Mouse (Mus musculus) midbrain, embryonic 13.5 days (tissue): ENCODE measurements around the gene Tmcc3. TPM values are rescaled to one million over a fixed set of nuclear protein-coding genes. Genes with fewer than 3 reads are reported as not detected.

Source experiments
- ATAC-seq: fragments of 200-750 bp; cut with Nextera tagmentation; 2 replicates; pipeline ENCODE4 v1.8.0; 2017; ENCODE audit warnings: mild to moderate bottlenecking, moderate TSS enrichment, moderate library complexity
- H3K27ac ChIP-seq: fragments of 300-500 bp; sonication (generic); 2 replicates; pipeline ENCODE4 v1.5.1; 2015; ENCODE audit warnings: inconsistent platforms, mild to moderate bottlenecking, moderate library complexity
- H3K27me3 ChIP-seq: fragments of 300-500 bp; sonication (generic); 2 replicates; pipeline ENCODE4 v1.6.1; 2015; ENCODE audit warnings: mild to moderate bottlenecking, inconsistent platforms
- H3K36me3 ChIP-seq: fragments of 300-500 bp; sonication (generic); 2 replicates; pipeline ENCODE4 v1.6.1; 2015; ENCODE audit warnings: mild to moderate bottlenecking, inconsistent platforms
- H3K4me1 ChIP-seq: fragments of 300-500 bp; sonication (generic); replicated peaks from 2 replicates; pipeline ENCODE4 v1.6.1; 2015; ENCODE audit warnings: inconsistent platforms
- H3K4me2 ChIP-seq: fragments of 300-500 bp; sonication (generic); replicated peaks from 2 replicates; pipeline ENCODE4 v1.6.1; 2015; ENCODE audit warnings: moderate library complexity, mild to moderate bottlenecking, inconsistent platforms
- H3K4me3 ChIP-seq: fragments of 300-500 bp; sonication (generic); replicated peaks from 2 replicates; pipeline ENCODE4 v1.5.1; 2015; ENCODE audit warnings: mild to moderate bottlenecking, inconsistent platforms
- H3K9ac ChIP-seq: fragments of 300-500 bp; sonication (generic); replicated peaks from 2 replicates; pipeline ENCODE4 v1.6.1; 2015; ENCODE audit warnings: mild to moderate bottlenecking, inconsistent platforms
- H3K9me3 ChIP-seq: fragments of 300-500 bp; sonication (generic); 2 replicates; pipeline ENCODE4 v1.6.1; 2016; ENCODE audit warnings: mild to moderate bottlenecking, inconsistent platforms
- WGBS: fragments of 180-500 bp; shearing (Covaris S2); methylation state at CpG from one replicate; pipeline ENCODE4 v1.1.7; 2015; 5-methylcytosine and 5-hydroxymethylcytosine counted together
- polyA plus RNA-seq: library from polyadenylated mRNA; unstranded; fragments of >200 nt; fragmentation: Nextera tagmentation; extraction: Ambion mirVana; gene quantifications from 2 replicates; pipeline ENCODE4 v1.2.1, GENCODE M21; 2015

Tmcc3 gene
- polyA plus RNA-seq, 1 experiment from 2014 or later: 6.6 TPM

DNA sequence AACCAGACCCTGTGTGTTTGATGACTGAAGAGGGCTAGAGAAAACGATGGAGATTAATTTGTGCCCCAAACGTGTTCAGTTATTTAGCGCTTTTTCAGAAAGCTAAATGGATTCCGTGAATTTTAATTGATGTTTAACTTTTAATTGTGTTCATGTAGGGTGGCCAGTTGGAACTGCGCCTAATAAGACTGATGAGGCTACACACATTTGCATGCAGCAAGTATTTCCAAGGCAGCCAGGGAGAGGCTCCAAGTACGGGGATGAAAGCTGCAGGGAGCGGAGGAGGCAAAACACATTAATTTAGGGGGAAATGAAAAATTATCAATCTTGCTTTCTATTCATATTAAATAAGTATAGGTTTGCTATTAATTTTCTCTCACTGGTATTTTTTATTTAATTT is 131.0 kb downstream of the Tmcc3 start:
- H3K4me2 ChIP-seq: no peak overlapping the region
- H3K9me3 ChIP-seq: no peaks in the 10 kb centered on the region
- H3K4me1 ChIP-seq: 0 out of 2 replicates have a peak, but pooled peaks cover 4% of the 10 kb centered on the region
- H3K9ac ChIP-seq: no peak overlapping the region
- H3K27ac ChIP-seq: no peak overlapping the region
- no peak for ATAC-seq
- 65% methylated on average over 7 of the region's 7 CpGs for WGBS
- no peaks in the 10 kb centered on the region for H3K36me3 ChIP-seq
- no peak overlapping the region for H3K4me3 ChIP-seq
- no peaks in the 10 kb centered on the region for H3K27me3 ChIP-seq

GRCm38 (mm10) chr10:94443453-94443852 is 131.7 kb downstream of the Tmcc3 start:
- H3K9ac ChIP-seq: no peak overlapping the region
- no peak overlapping the region for H3K4me2 ChIP-seq
- no peak overlapping the region for H3K4me3 ChIP-seq
- no peaks in the 10 kb centered on the region for H3K9me3 ChIP-seq
- H3K27me3 ChIP-seq: no peaks in the 10 kb centered on the region
- 0 out of 2 replicates have a peak, but pooled peaks cover 4% of the 10 kb centered on the region for H3K4me1 ChIP-seq
- ATAC-seq: no peak
- no peak overlapping the region for H3K27ac ChIP-seq
- no peaks in the 10 kb centered on the region for H3K36me3 ChIP-seq
- WGBS: 88% methylated on average over 4 of the region's 4 CpGs

- no peaks in the 10 kb centered on the region for H3K27me3 ChIP-seq
- H3K9ac ChIP-seq: no peak overlapping the region
- H3K4me1 ChIP-seq: 0 out of 2 replicates have a peak, but pooled peaks cover 4% of the 10 kb centered on the region
- WGBS: 89% methylated on average over 7 of the region's 7 CpGs
- no peak overlapping the region for H3K4me3 ChIP-seq
- H3K36me3 ChIP-seq: no peaks in the 10 kb centered on the region
- no peak overlapping the region for H3K27ac ChIP-seq
- no peak for ATAC-seq
- H3K4me2 ChIP-seq: no peak overlapping the region
- no peaks in the 10 kb centered on the region for H3K9me3 ChIP-seq
Measured at GRCm38 (mm10) chr10:94445192-94445591, 133.4 kb downstream of the Tmcc3 start.

GRCm38 (mm10) chr10:94446379-94447008 is 134.7 kb downstream of the Tmcc3 start:
- Histone ChIP-seq H3K27ac (no peak overlapping the region), H3K4me1 (0 out of 2 replicates have a peak, but pooled peaks cover 4% of the 10 kb centered on the region), H3K9me3 (no peaks in the 10 kb centered on the region), H3K4me2 (no peak overlapping the region), H3K27me3 (no peaks in the 10 kb centered on the region), H3K36me3 (no peaks in the 10 kb centered on the region), H3K9ac (no peak overlapping the region), H3K4me3 (no peak overlapping the region)
- 75% methylated on average over 7 of the region's 7 CpGs for WGBS
- ATAC-seq: no peak

DNA sequence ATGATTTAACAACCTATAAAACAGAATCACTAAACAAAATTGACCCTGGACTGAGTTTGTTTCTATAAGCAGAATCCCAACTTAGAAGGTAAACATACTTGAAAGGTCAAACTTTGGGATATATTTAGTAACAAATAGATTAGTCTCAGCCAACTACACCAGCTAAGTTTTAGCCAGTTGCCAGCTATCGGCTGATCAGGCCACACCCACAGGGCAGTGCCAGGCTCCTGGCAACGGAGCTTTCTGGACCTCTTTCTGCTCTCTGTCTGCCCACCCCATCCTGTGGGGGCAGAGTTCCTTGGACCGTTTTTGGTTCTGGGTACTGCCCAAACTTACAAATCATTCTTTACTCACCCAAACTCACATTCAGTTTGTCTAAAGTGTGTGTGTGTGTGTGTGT is 137.9 kb downstream of the Tmcc3 start:
- no peaks in the 10 kb centered on the region for H3K4me1 ChIP-seq
- no peaks in the 10 kb centered on the region for H3K9me3 ChIP-seq
- no peaks in the 10 kb centered on the region for H3K36me3 ChIP-seq
- no peak overlapping the region for H3K4me2 ChIP-seq
- no peak for ATAC-seq
- 84% methylated on average over 3 of the region's 3 CpGs for WGBS
- no peaks in the 10 kb centered on the region for H3K27me3 ChIP-seq
- H3K4me3 ChIP-seq: no peak overlapping the region
- no peak overlapping the region for H3K27ac ChIP-seq
- H3K9ac ChIP-seq: no peak overlapping the region

DNA sequence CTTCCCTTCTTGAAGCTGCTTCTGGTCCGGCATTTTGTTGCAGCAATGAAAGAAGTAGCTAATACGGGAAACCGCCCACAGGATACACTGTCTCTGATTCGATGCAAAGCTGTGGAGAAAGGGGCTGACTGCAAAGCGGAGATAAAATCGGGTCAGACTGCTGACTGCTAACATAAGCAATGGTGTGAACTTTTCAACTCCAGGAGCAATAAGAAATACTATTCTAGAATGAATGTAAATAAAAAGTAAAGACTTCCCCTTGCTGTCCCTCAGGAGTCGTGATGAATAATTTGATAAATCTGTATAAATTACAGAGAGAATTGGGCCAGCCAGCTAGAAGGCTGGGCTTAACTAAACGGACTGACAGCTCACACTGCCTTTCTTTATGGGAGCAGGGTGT is 139.0 kb downstream of the Tmcc3 start:
- 62% methylated on average over 8 of the region's 8 CpGs for WGBS
- Histone ChIP-seq H3K9me3 (no peaks in the 10 kb centered on the region), H3K27ac (no peak overlapping the region), H3K27me3 (no peaks in the 10 kb centered on the region), H3K4me1 (no peaks in the 10 kb centered on the region), H3K9ac (no peak overlapping the region), H3K4me3 (no peak overlapping the region), H3K36me3 (no peaks in the 10 kb centered on the region), H3K4me2 (no peak overlapping the region)
- no peak for ATAC-seq

DNA sequence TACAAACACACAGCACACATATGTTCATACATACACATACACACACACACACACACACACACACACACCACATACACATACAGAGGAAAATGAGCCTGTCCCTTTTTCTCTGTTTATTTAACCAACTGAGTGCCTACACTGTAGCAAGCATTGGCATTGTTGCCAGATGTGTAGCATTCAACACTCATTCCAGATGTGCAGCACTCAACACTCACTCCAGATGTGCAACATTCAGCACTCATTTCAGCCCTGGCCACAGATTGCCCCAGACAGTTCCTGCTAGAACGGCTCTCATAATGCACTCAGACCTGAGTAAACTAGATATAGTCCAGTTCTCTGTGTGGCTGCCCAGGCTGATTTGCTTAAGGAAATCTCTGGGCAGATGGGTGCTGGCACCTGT is 145.7 kb downstream of the Tmcc3 start:
- 88% methylated on average over 1 of the region's 1 CpGs for WGBS
- H3K27me3 ChIP-seq: no peaks in the 10 kb centered on the region
- no peak overlapping the region for H3K4me3 ChIP-seq
- H3K9me3 ChIP-seq: no peaks in the 10 kb centered on the region
- no peak overlapping the region for H3K4me2 ChIP-seq
- H3K27ac ChIP-seq: no peak overlapping the region
- ATAC-seq: no peak
- no peaks in the 10 kb centered on the region for H3K36me3 ChIP-seq
- H3K4me1 ChIP-seq: 0 out of 2 replicates have a peak, but pooled peaks cover 6% of the 10 kb centered on the region
- no peak overlapping the region for H3K9ac ChIP-seq

DNA sequence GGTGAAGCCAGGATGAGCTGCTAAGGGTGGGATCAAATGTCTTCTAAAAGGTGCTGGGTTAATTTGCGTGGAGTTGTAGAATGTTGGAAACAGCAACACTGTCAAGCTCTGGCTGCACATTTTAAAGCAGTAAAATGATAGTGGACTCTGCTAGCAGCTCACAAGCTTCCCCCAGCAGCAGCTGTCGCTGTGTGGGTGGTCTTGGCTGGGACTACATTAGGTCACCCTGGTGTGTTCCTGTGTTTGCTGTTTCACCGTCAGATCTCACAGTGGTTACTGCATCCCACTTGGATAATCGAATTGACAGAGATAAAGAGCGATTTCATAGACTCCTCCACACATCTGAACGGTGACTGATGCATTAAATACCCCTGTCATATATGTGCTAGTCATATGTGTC is 146.9 kb downstream of the Tmcc3 start:
- H3K4me2 ChIP-seq: no peak overlapping the region
- H3K27ac ChIP-seq: no peak overlapping the region
- ATAC-seq: no peak
- H3K27me3 ChIP-seq: no peaks in the 10 kb centered on the region
- no peak overlapping the region for H3K9ac ChIP-seq
- H3K9me3 ChIP-seq: no peaks in the 10 kb centered on the region
- H3K4me3 ChIP-seq: no peak overlapping the region
- 0 out of 2 replicates have a peak, but pooled peaks cover 6% of the 10 kb centered on the region for H3K4me1 ChIP-seq
- no peaks in the 10 kb centered on the region for H3K36me3 ChIP-seq
- 71% methylated on average over 6 of the region's 6 CpGs for WGBS

- Histone ChIP-seq H3K9me3 (no peaks in the 10 kb centered on the region), H3K27ac (no peak overlapping the region), H3K4me3 (no peak overlapping the region), H3K4me1 (0 out of 2 replicates have a peak, but pooled peaks cover 6% of the 10 kb centered on the region), H3K27me3 (no peaks in the 10 kb centered on the region), H3K36me3 (no peaks in the 10 kb centered on the region), H3K4me2 (no peak overlapping the region), H3K9ac (no peak overlapping the region)
- 88% methylated on average over 3 of the region's 3 CpGs for WGBS
- ATAC-seq: no peak
Measured at GRCm38 (mm10) chr10:94461378-94461777, 149.6 kb downstream of the Tmcc3 start.

DNA sequence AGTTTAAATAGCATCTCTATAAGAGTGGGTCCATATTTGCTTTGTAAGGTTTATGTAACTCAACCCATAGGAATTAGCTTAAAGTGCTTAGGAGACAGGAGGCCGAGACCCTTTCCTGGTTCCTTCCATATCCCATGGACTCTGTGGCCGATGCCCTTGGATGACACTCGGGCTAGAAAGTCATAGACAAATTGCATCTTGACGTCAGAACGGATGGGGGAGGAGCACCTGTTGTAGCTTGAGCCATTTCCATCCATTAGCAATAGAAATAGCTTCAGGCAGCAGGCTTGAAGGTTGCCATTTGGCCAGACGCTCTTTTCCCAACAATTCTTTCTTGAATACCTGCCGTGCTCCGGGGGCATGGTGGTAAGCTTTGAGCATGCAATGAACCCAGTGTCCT is 150.1 kb downstream of the Tmcc3 start:
- H3K9ac ChIP-seq: no peak overlapping the region
- H3K4me1 ChIP-seq: 0 out of 2 replicates have a peak, but pooled peaks cover 6% of the 10 kb centered on the region

DNA sequence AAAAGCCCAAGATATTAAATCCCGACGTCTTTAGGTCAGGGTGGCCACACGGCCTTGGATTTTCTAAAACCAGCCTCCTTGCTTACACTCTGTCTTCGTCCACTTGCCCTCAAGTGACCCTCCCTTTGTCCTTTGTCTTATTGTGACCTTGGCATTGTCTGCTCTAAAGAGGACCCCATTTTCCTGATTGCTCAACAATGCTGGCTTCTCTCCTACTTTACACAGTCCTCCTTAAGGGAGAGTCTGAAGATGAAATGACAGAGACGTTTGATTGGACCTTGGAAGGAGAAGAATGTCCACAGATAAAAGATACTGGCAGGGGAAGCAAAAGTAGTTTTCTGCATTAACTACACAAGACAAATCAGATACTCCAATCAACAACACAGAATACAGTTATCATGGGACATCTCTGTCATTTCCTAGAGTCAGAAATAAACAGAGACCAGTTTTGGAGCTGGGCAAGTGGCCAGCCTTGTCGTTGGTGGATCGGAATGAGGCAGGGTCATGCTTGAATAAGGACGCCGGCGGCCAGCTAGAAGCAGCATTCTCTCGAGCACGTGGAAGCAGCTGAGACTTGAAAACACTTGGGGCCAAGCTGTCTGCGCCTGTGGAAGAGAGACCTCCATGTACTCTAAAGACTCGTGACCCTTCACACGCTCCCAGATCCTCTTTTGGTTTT is 150.8 kb downstream of the Tmcc3 start:
- 0 out of 2 replicates have a peak, but pooled peaks cover 6% of the 10 kb centered on the region for H3K4me1 ChIP-seq
- H3K27me3 ChIP-seq: no peaks in the 10 kb centered on the region
- no peak overlapping the region for H3K4me3 ChIP-seq
- no peak overlapping the region for H3K4me2 ChIP-seq
- WGBS: 55% methylated on average over 15 of the region's 15 CpGs
- H3K36me3 ChIP-seq: no peaks in the 10 kb centered on the region
- H3K9me3 ChIP-seq: no peaks in the 10 kb centered on the region
- no peak overlapping the region for H3K27ac ChIP-seq
- no peak overlapping the region for H3K9ac ChIP-seq
- ATAC-seq: no peak

More for the DNA sequence above, 150.1 kb downstream of the Tmcc3 start:
- no peak for ATAC-seq
- 80% methylated on average over 8 of the region's 8 CpGs for WGBS
- no peak overlapping the region for H3K4me3 ChIP-seq
- H3K27ac ChIP-seq: no peak overlapping the region
- no peak overlapping the region for H3K4me2 ChIP-seq
- no peaks in the 10 kb centered on the region for H3K27me3 ChIP-seq
- H3K36me3 ChIP-seq: no peaks in the 10 kb centered on the region
- H3K9me3 ChIP-seq: no peaks in the 10 kb centered on the region

DNA sequence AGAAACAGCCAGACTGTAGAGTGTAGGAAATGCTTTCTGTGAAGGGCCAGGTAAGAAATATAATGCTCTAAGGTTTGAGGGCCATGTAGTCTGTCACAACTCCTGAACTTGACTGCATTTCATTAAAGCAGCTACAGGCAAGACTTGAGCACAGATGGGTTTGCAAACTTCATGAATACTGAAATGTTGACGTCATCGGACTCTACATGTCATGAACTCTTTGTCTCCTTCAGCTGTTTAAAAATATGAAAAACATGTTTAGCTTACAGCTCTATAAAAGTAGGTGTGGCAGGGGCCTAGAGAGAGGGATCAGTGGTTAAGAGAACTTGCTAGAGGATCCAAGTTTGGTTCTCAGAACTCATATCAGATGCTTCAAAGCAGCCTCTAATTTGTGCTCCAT is 151.7 kb downstream of the Tmcc3 start:
- Histone ChIP-seq H3K9me3 (no peaks in the 10 kb centered on the region), H3K27me3 (no peaks in the 10 kb centered on the region), H3K4me3 (no peak overlapping the region), H3K4me2 (no peak overlapping the region), H3K9ac (no peak overlapping the region), H3K4me1 (0 out of 2 replicates have a peak, but pooled peaks cover 6% of the 10 kb centered on the region), H3K27ac (no peak overlapping the region), H3K36me3 (no peaks in the 10 kb centered on the region)
- ATAC-seq: no peak
- WGBS: 96% methylated on average over 2 of the region's 2 CpGs
